Mouse (Mus musculus) ES-E14 (cell line): ENCODE measurements at regions not wholly inside any gene's neighbourhood (a gene's known extent, or its start where the extent isn't known, plus 50 kb on each side); places are given as distances from the start of the nearest gene placed in this dataset.

ENCODE experiments used
- CHD2 ChIP-seq: IDR thresholded peaks from 2 replicates; pipeline ENCODE4 v1.6.1; 2014; ENCODE audit warnings: mild to moderate bottlenecking, low read depth, low read length, inconsistent platforms
- HCFC1 ChIP-seq: IDR thresholded peaks from 2 replicates; pipeline ENCODE4 v1.6.1; 2012; ENCODE audit warnings: low read length, inconsistent platforms, borderline replicate concordance; ENCODE audit not compliant: insufficient read depth
- MAFK ChIP-seq: IDR thresholded peaks from 2 replicates; pipeline ENCODE4 v1.6.1; 2014; ENCODE audit warnings: mild to moderate bottlenecking, low read depth, low read length, inconsistent platforms; ENCODE audit not compliant: insufficient read depth
- ZC3H11A ChIP-seq: IDR thresholded peaks from 2 replicates; pipeline ENCODE4 v1.6.1; 2012; ENCODE audit warnings: low read depth, mild to moderate bottlenecking, inconsistent platforms, low read length, borderline replicate concordance
- ZNF384 ChIP-seq: IDR thresholded peaks from 2 replicates; pipeline ENCODE4 v1.6.1; 2012; ENCODE audit warnings: low read depth, low read length, inconsistent platforms

DNA sequence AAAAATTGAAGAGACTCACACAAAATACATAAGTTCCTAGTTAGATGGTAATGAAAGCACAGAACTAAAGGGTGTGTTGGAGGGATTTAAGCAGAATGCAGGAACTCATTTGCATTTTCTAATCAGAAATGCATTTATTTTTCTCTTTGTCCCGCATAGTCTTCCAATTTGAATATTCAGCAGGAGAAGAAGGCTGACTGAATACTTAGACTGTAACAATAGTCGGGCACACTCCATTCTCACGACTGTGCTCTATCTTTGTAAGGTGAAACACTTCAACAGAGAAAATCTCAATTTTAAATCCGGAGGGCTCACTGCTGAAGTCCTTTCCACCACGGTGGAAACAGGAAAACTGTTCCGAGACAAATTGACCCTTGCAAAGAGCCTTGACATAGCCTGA is 230.2 kb downstream of the Btg1 start:
- TF ChIP-seq HCFC1, result no peak
- no peak for TF ChIP-seq ZC3H11A
- TF ChIP-seq MAFK, result no peak
- TF ChIP-seq ZNF384, result no peak
- TF ChIP-seq CHD2, result no peak
